Mouse (Mus musculus): ENCODE measurements around the gene Wnt10a. TPM values are rescaled to one million over a fixed set of nuclear protein-coding genes. Genes with fewer than 3 reads are reported as not detected.

Wnt10a gene
- polyA plus RNA-seq, 1 experiment, result 0.16 TPM

GRCm38 (mm10) chr1:74795145-74795529 is 3.8 kb downstream of the Wnt10a start:
- Histone ChIP-seq H3K27me3 (ENCODE audit: control insufficient read depth, insufficient read depth, low read length) (no peaks in the 10 kb centered on the region; the same call in 1 of the 2 replicates), H3K27ac (ENCODE audit: control insufficient read depth, insufficient read depth, low read depth, low read length) (no peak overlapping the region), H3K36me3 (ENCODE audit: control insufficient read depth, insufficient read depth, low read length) (no peaks in the 10 kb centered on the region), H3K4me1 (ENCODE audit: control insufficient read depth, insufficient read depth, low read length) (peaks cover 19% of the 10 kb centered on the region), H3K4me3 (ENCODE audit: control insufficient read depth, low read depth, low read length) (no peak overlapping the region)
- TF ChIP-seq CTCF (IDR thresholded peaks at IDR 0.05; ENCODE audit: control insufficient read depth, insufficient read depth, insufficient replicate concordance, low read depth, low read length) (no peak), POLR2A (IDR thresholded peaks at IDR 0.05; ENCODE audit: control insufficient read depth, low read depth, low read length) (no peak)

- no peaks in the 10 kb centered on the region; the same call in 1 of the 2 replicates for H3K27me3 ChIP-seq (ENCODE audit: control insufficient read depth, insufficient read depth, low read length)
Measured at GRCm38 (mm10) chr1:74797459-74797858, 6.1 kb downstream of the Wnt10a start.

GRCm38 (mm10) chr1:74800424-74800888 is 9.1 kb downstream of the Wnt10a start:
- H3K4me3 ChIP-seq (ENCODE audit: control insufficient read depth, low read depth, low read length), result no peak overlapping the region
- H3K36me3 ChIP-seq (ENCODE audit: control insufficient read depth, insufficient read depth, low read length), result no peaks in the 10 kb centered on the region
- no peak for TF ChIP-seq POLR2A (IDR thresholded peaks at IDR 0.05; ENCODE audit: control insufficient read depth, low read depth, low read length)
- H3K27me3 ChIP-seq (ENCODE audit: control insufficient read depth, insufficient read depth, low read length), result no peaks in the 10 kb centered on the region
- H3K4me1 ChIP-seq (ENCODE audit: control insufficient read depth, insufficient read depth, low read length), result peaks cover 6% of the 10 kb centered on the region
- no peak overlapping the region for H3K27ac ChIP-seq (ENCODE audit: control insufficient read depth, insufficient read depth, low read depth, low read length)

More at GRCm38 (mm10) chr1:74797459-74797858, 6.1 kb downstream of the Wnt10a start:
- H3K27ac ChIP-seq (ENCODE audit: control insufficient read depth, insufficient read depth, low read depth, low read length), result no peak overlapping the region
- TF ChIP-seq CTCF (IDR thresholded peaks at IDR 0.05; ENCODE audit: control insufficient read depth, insufficient read depth, insufficient replicate concordance, low read depth, low read length), result no peak
- no peak for TF ChIP-seq POLR2A (IDR thresholded peaks at IDR 0.05; ENCODE audit: control insufficient read depth, low read depth, low read length)
- peaks cover 7% of the 10 kb centered on the region for H3K4me1 ChIP-seq (ENCODE audit: control insufficient read depth, insufficient read depth, low read length)
- H3K4me3 ChIP-seq (ENCODE audit: control insufficient read depth, low read depth, low read length), result no peak overlapping the region
- H3K36me3 ChIP-seq (ENCODE audit: control insufficient read depth, insufficient read depth, low read length), result no peaks in the 10 kb centered on the region

GRCm38 (mm10) chr1:74801631-74802140 is 10.4 kb downstream of the Wnt10a start:
- Histone ChIP-seq H3K27me3 (ENCODE audit: control insufficient read depth, insufficient read depth, low read length) (no peaks in the 10 kb centered on the region), H3K4me3 (ENCODE audit: control insufficient read depth, low read depth, low read length) (no peak overlapping the region)

GRCm38 (mm10) chr1:74802795-74803656 is 11.7 kb downstream of the Wnt10a start:
- peaks cover 29% of the 10 kb centered on the region for H3K4me1 ChIP-seq (ENCODE audit: control insufficient read depth, insufficient read depth, low read length)
- peak; percentile 44; the same call in 1 of the 2 replicates for TF ChIP-seq CTCF (IDR thresholded peaks at IDR 0.05; ENCODE audit: control insufficient read depth, insufficient read depth, insufficient replicate concordance, low read depth, low read length)
- no peak for TF ChIP-seq POLR2A (IDR thresholded peaks at IDR 0.05; ENCODE audit: control insufficient read depth, low read depth, low read length)
- 0 out of 2 replicates have a peak overlapping the region, but pooled peaks have one; percentile 9 for H3K27ac ChIP-seq (ENCODE audit: control insufficient read depth, insufficient read depth, low read depth, low read length)
- no peaks in the 10 kb centered on the region for H3K27me3 ChIP-seq (ENCODE audit: control insufficient read depth, insufficient read depth, low read length)
- H3K4me3 ChIP-seq (ENCODE audit: control insufficient read depth, low read depth, low read length), result peak overlapping the region; percentile 16
- H3K36me3 ChIP-seq (ENCODE audit: control insufficient read depth, insufficient read depth, low read length), result no peaks in the 10 kb centered on the region

More at GRCm38 (mm10) chr1:74801631-74802140, 10.4 kb downstream of the Wnt10a start:
- Histone ChIP-seq H3K36me3 (ENCODE audit: control insufficient read depth, insufficient read depth, low read length) (no peaks in the 10 kb centered on the region), H3K27ac (ENCODE audit: control insufficient read depth, insufficient read depth, low read depth, low read length) (no peak overlapping the region), H3K4me1 (ENCODE audit: control insufficient read depth, insufficient read depth, low read length) (peaks cover 16% of the 10 kb centered on the region)
- no peak for TF ChIP-seq POLR2A (IDR thresholded peaks at IDR 0.05; ENCODE audit: control insufficient read depth, low read depth, low read length)
- no peak for TF ChIP-seq CTCF (IDR thresholded peaks at IDR 0.05; ENCODE audit: control insufficient read depth, insufficient read depth, insufficient replicate concordance, low read depth, low read length)

GRCm38 (mm10) chr1:74804211-74804870 is 13.0 kb downstream of the Wnt10a start:
- H3K27me3 ChIP-seq (ENCODE audit: control insufficient read depth, insufficient read depth, low read length), result no peaks in the 10 kb centered on the region
- H3K27ac ChIP-seq (ENCODE audit: control insufficient read depth, insufficient read depth, low read depth, low read length), result no peak overlapping the region
- H3K4me3 ChIP-seq (ENCODE audit: control insufficient read depth, low read depth, low read length), result no peak overlapping the region
- TF ChIP-seq CTCF (IDR thresholded peaks at IDR 0.05; ENCODE audit: control insufficient read depth, insufficient read depth, insufficient replicate concordance, low read depth, low read length) (no peak), POLR2A (IDR thresholded peaks at IDR 0.05; ENCODE audit: control insufficient read depth, low read depth, low read length) (no peak)
- peaks cover 33% of the 10 kb centered on the region for H3K4me1 ChIP-seq (ENCODE audit: control insufficient read depth, insufficient read depth, low read length)
- H3K36me3 ChIP-seq (ENCODE audit: control insufficient read depth, insufficient read depth, low read length), result no peaks in the 10 kb centered on the region

- no peak for TF ChIP-seq CTCF (IDR thresholded peaks at IDR 0.05; ENCODE audit: control insufficient read depth, insufficient read depth, insufficient replicate concordance, low read depth, low read length)
- no peak for TF ChIP-seq POLR2A (IDR thresholded peaks at IDR 0.05; ENCODE audit: control insufficient read depth, low read depth, low read length)
Measured at GRCm38 (mm10) chr1:74805340-74805835, 14.1 kb downstream of the Wnt10a start.

More at GRCm38 (mm10) chr1:74805340-74805835, 14.1 kb downstream of the Wnt10a start:
- Histone ChIP-seq H3K36me3 (ENCODE audit: control insufficient read depth, insufficient read depth, low read length) (no peaks in the 10 kb centered on the region), H3K4me1 (ENCODE audit: control insufficient read depth, insufficient read depth, low read length) (peaks cover 33% of the 10 kb centered on the region), H3K27me3 (ENCODE audit: control insufficient read depth, insufficient read depth, low read length) (no peaks in the 10 kb centered on the region), H3K27ac (ENCODE audit: control insufficient read depth, insufficient read depth, low read depth, low read length) (no peak overlapping the region), H3K4me3 (ENCODE audit: control insufficient read depth, low read depth, low read length) (no peak overlapping the region)

Measured in testis, adult 2 months (tissue).